Mouse (Mus musculus): Measurements from ENCODE around the gene Kremen1. TPM values are rescaled to one million over a fixed set of nuclear protein-coding genes. Genes with fewer than 3 reads are reported as not detected.

Gene Kremen1
- polyA plus RNA-seq, 1 experiment from 2014 or later, result 16.3 TPM

DNA sequence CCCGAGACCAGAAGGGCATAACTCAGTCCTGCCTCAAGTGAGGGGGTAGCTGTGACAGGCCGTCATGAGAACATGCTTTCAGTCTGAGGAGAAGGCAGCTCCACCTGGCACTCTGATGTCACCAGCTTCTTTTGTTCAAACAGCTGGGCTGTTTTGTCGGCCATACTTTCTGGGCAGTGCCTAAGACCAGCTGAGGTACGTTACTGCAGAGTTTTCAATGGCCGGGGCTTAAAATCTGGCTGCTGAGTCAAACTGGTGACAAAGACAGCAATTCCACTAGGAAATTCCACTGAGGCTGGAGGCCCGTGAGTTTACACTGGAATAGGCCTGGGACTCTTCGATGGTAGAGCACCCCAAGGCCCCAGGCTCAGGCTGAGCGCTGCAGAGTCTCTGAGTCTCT is 84.7 kb downstream of the Kremen1 start:
- Histone ChIP-seq H3K27me3 (ENCODE audit: control insufficient read depth, insufficient read depth, low read length) (no peaks in the 10 kb centered on the region), H3K36me3 (ENCODE audit: control insufficient read depth, insufficient read depth, low read length) (no peaks in the 10 kb centered on the region), H3K27ac (ENCODE audit: low read depth, low read length) (no peak overlapping the region), H3K4me3 (ENCODE audit: low read depth, low read length) (no peak overlapping the region), H3K4me1 (ENCODE audit: control insufficient read depth, insufficient read depth, low read length) (peaks cover 3% of the 10 kb centered on the region), H3K4me2 (no peak overlapping the region), H3K9ac (ENCODE audit: low read depth, low read length) (no peak overlapping the region), H3K9me3 (replicated peaks; ENCODE audit: control insufficient read depth, low read length) (no peaks in the 10 kb centered on the region)
- no peak for ATAC-seq (replicated peaks; ENCODE audit: insufficient number of reproducible peaks, low FRiP score, low TSS enrichment)
- WGBS (ENCODE audit: insufficient replicate concordance), result 67% methylated on average over 8 of the region's 8 CpGs

DNA sequence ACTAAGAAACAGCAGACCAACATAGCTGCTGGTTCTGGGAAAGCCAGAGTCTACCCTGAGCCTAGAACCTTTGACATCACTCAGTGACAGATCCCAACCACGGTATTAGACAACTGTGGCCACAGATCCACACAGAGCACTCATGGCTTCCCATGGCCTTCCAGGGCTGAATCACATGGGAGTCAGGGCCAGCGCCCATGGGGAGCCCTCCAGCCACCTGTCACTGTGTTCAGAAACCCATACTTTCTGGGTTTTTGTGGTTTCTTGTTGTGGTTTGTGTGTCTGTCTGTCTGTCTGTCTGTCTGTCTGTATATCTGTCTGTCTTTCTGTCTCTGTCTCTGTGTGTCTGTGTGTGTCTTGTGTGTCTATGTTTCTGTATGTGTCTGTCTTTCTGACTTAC is 85.5 kb downstream of the Kremen1 start:
- ATAC-seq (replicated peaks; ENCODE audit: insufficient number of reproducible peaks, low FRiP score, low TSS enrichment), result no peak
- Histone ChIP-seq H3K9me3 (replicated peaks; ENCODE audit: control insufficient read depth, low read length) (no peaks in the 10 kb centered on the region), H3K36me3 (ENCODE audit: control insufficient read depth, insufficient read depth, low read length) (no peaks in the 10 kb centered on the region), H3K27ac (ENCODE audit: low read depth, low read length) (no peak overlapping the region), H3K4me3 (ENCODE audit: low read depth, low read length) (no peak overlapping the region), H3K4me1 (ENCODE audit: control insufficient read depth, insufficient read depth, low read length) (peaks cover 3% of the 10 kb centered on the region), H3K27me3 (ENCODE audit: control insufficient read depth, insufficient read depth, low read length) (no peaks in the 10 kb centered on the region), H3K9ac (ENCODE audit: low read depth, low read length) (no peak overlapping the region), H3K4me2 (no peak overlapping the region)
- 80% methylated on average over 2 of the region's 2 CpGs for WGBS (ENCODE audit: insufficient replicate concordance)

GRCm38 (mm10) chr11:5175141-5175540 is 86.2 kb downstream of the Kremen1 start:
- H3K27ac ChIP-seq (ENCODE audit: low read depth, low read length), result no peak overlapping the region
- no peaks in the 10 kb centered on the region for H3K9me3 ChIP-seq (replicated peaks; ENCODE audit: control insufficient read depth, low read length)
- H3K4me1 ChIP-seq (ENCODE audit: control insufficient read depth, insufficient read depth, low read length), result peaks cover 3% of the 10 kb centered on the region
- no peaks in the 10 kb centered on the region for H3K36me3 ChIP-seq (ENCODE audit: control insufficient read depth, insufficient read depth, low read length)
- 86% methylated on average over 7 of the region's 7 CpGs for WGBS (ENCODE audit: insufficient replicate concordance)
- no peak overlapping the region for H3K4me2 ChIP-seq
- ATAC-seq (replicated peaks; ENCODE audit: insufficient number of reproducible peaks, low FRiP score, low TSS enrichment), result no peak
- no peaks in the 10 kb centered on the region for H3K27me3 ChIP-seq (ENCODE audit: control insufficient read depth, insufficient read depth, low read length)
- no peak overlapping the region for H3K9ac ChIP-seq (ENCODE audit: low read depth, low read length)
- H3K4me3 ChIP-seq (ENCODE audit: low read depth, low read length), result no peak overlapping the region

GRCm38 (mm10) chr11:5172861-5173260 is 88.5 kb downstream of the Kremen1 start:
- H3K4me3 ChIP-seq (ENCODE audit: low read depth, low read length), result no peak overlapping the region
- no peak overlapping the region for H3K9ac ChIP-seq (ENCODE audit: low read depth, low read length)
- H3K9me3 ChIP-seq (replicated peaks; ENCODE audit: control insufficient read depth, low read length), result no peaks in the 10 kb centered on the region
- whole genome bisulfite sequencing (ENCODE audit: insufficient replicate concordance), result 36% methylated on average over 3 of the region's 3 CpGs
- H3K27me3 ChIP-seq (ENCODE audit: control insufficient read depth, insufficient read depth, low read length), result no peaks in the 10 kb centered on the region
- H3K36me3 ChIP-seq (ENCODE audit: control insufficient read depth, insufficient read depth, low read length), result no peaks in the 10 kb centered on the region
- H3K4me1 ChIP-seq (ENCODE audit: control insufficient read depth, insufficient read depth, low read length), result peaks cover 3% of the 10 kb centered on the region
- no peak overlapping the region for H3K27ac ChIP-seq (ENCODE audit: low read depth, low read length)
- no peak overlapping the region for H3K4me2 ChIP-seq
- no peak for ATAC-seq (replicated peaks; ENCODE audit: insufficient number of reproducible peaks, low FRiP score, low TSS enrichment)

GRCm38 (mm10) chr11:5167311-5167710 is 94.0 kb downstream of the Kremen1 start:
- H3K9me3 ChIP-seq (replicated peaks; ENCODE audit: control insufficient read depth, low read length), result no peaks in the 10 kb centered on the region
- no peak overlapping the region for H3K27ac ChIP-seq (ENCODE audit: low read depth, low read length)
- H3K27me3 ChIP-seq (ENCODE audit: control insufficient read depth, insufficient read depth, low read length), result no peaks in the 10 kb centered on the region
- H3K4me3 ChIP-seq (ENCODE audit: low read depth, low read length), result no peak overlapping the region
- H3K36me3 ChIP-seq (ENCODE audit: control insufficient read depth, insufficient read depth, low read length), result no peaks in the 10 kb centered on the region
- no peak for ATAC-seq (replicated peaks; ENCODE audit: insufficient number of reproducible peaks, low FRiP score, low TSS enrichment)
- no peak overlapping the region for H3K4me2 ChIP-seq
- H3K9ac ChIP-seq (ENCODE audit: low read depth, low read length), result no peak overlapping the region
- peaks cover 21% of the 10 kb centered on the region for H3K4me1 ChIP-seq (ENCODE audit: control insufficient read depth, insufficient read depth, low read length)
- WGBS (ENCODE audit: insufficient replicate concordance), result 78% methylated on average over 9 of the region's 9 CpGs

- peaks cover 21% of the 10 kb centered on the region for H3K4me1 ChIP-seq (ENCODE audit: control insufficient read depth, insufficient read depth, low read length)
- WGBS (ENCODE audit: insufficient replicate concordance), result 14% methylated on average over 8 of the region's 8 CpGs
Observed at GRCm38 (mm10) chr11:5165471-5165916, 95.9 kb downstream of the Kremen1 start.

DNA sequence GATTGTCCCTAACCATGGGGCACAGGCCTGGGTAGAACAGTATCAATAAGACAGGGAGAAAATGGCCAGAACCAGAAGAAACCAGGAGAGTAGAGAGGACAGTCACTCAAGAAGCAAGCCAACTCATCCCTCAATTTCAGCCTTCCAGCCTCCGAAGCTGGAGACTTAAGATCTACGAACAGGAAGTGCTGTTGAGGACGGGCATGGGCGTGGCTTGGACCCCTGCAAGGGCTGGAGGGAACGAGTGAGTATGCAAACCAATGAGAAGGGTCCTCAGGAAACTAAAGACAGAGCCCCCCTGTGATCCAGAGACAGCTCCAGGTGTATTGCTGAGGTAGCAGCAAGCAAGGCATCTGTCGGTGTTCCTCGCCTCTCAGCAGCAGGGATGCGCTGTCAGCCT is 97.0 kb downstream of the Kremen1 start:
- ATAC-seq (replicated peaks; ENCODE audit: insufficient number of reproducible peaks, low FRiP score, low TSS enrichment), result no peak
- H3K4me1 ChIP-seq (ENCODE audit: control insufficient read depth, insufficient read depth, low read length), result peaks cover 21% of the 10 kb centered on the region
- H3K9ac ChIP-seq (ENCODE audit: low read depth, low read length), result no peak overlapping the region
- H3K27ac ChIP-seq (ENCODE audit: low read depth, low read length), result no peak overlapping the region
- no peaks in the 10 kb centered on the region for H3K36me3 ChIP-seq (ENCODE audit: control insufficient read depth, insufficient read depth, low read length)
- 0 out of 2 replicates have a peak, but pooled peaks cover 2% of the 10 kb centered on the region for H3K9me3 ChIP-seq (replicated peaks; ENCODE audit: control insufficient read depth, low read length)
- no peak overlapping the region for H3K4me3 ChIP-seq (ENCODE audit: low read depth, low read length)
- no peak overlapping the region for H3K4me2 ChIP-seq
- H3K27me3 ChIP-seq (ENCODE audit: control insufficient read depth, insufficient read depth, low read length), result no peaks in the 10 kb centered on the region
- WGBS (ENCODE audit: insufficient replicate concordance), result 29% methylated on average over 8 of the region's 8 CpGs

More at GRCm38 (mm10) chr11:5165471-5165916, 95.9 kb downstream of the Kremen1 start:
- Histone ChIP-seq H3K27ac (ENCODE audit: low read depth, low read length) (peak overlapping the region; percentile 75), H3K4me3 (ENCODE audit: low read depth, low read length) (no peak overlapping the region), H3K36me3 (ENCODE audit: control insufficient read depth, insufficient read depth, low read length) (no peaks in the 10 kb centered on the region), H3K4me2 (no peak overlapping the region), H3K9ac (ENCODE audit: low read depth, low read length) (0 out of 2 replicates have a peak overlapping the region, but pooled peaks have one; percentile 6), H3K27me3 (ENCODE audit: control insufficient read depth, insufficient read depth, low read length) (no peaks in the 10 kb centered on the region), H3K9me3 (replicated peaks; ENCODE audit: control insufficient read depth, low read length) (0 out of 2 replicates have a peak, but pooled peaks cover 2% of the 10 kb centered on the region)
- peak; percentile 74 for ATAC-seq (replicated peaks; ENCODE audit: insufficient number of reproducible peaks, low FRiP score, low TSS enrichment)

GRCm38 (mm10) chr11:5163421-5163820 is 97.9 kb downstream of the Kremen1 start:
- Histone ChIP-seq H3K4me2 (no peak overlapping the region), H3K27ac (ENCODE audit: low read depth, low read length) (no peak overlapping the region), H3K9me3 (replicated peaks; ENCODE audit: control insufficient read depth, low read length) (0 out of 2 replicates have a peak, but pooled peaks cover 2% of the 10 kb centered on the region), H3K4me1 (ENCODE audit: control insufficient read depth, insufficient read depth, low read length) (peaks cover 21% of the 10 kb centered on the region), H3K9ac (ENCODE audit: low read depth, low read length) (no peak overlapping the region), H3K36me3 (ENCODE audit: control insufficient read depth, insufficient read depth, low read length) (no peaks in the 10 kb centered on the region), H3K27me3 (ENCODE audit: control insufficient read depth, insufficient read depth, low read length) (no peaks in the 10 kb centered on the region), H3K4me3 (ENCODE audit: low read depth, low read length) (no peak overlapping the region)
- ATAC-seq (replicated peaks; ENCODE audit: insufficient number of reproducible peaks, low FRiP score, low TSS enrichment), result no peak
- 72% methylated on average over 8 of the region's 8 CpGs for WGBS (ENCODE audit: insufficient replicate concordance)

GRCm38 (mm10) chr11:5160722-5161485 is 100.5 kb downstream of the Kremen1 start:
- Histone ChIP-seq H3K27ac (ENCODE audit: low read depth, low read length) (no peak overlapping the region), H3K4me1 (ENCODE audit: control insufficient read depth, insufficient read depth, low read length) (peaks cover 16% of the 10 kb centered on the region), H3K4me3 (ENCODE audit: low read depth, low read length) (no peak overlapping the region), H3K9ac (ENCODE audit: low read depth, low read length) (no peak overlapping the region), H3K36me3 (ENCODE audit: control insufficient read depth, insufficient read depth, low read length) (no peaks in the 10 kb centered on the region), H3K4me2 (no peak overlapping the region), H3K9me3 (replicated peaks; ENCODE audit: control insufficient read depth, low read length) (0 out of 2 replicates have a peak, but pooled peaks cover 2% of the 10 kb centered on the region), H3K27me3 (ENCODE audit: control insufficient read depth, insufficient read depth, low read length) (no peaks in the 10 kb centered on the region)
- no peak for ATAC-seq (replicated peaks; ENCODE audit: insufficient number of reproducible peaks, low FRiP score, low TSS enrichment)
- WGBS (ENCODE audit: insufficient replicate concordance), result 72% methylated on average over 17 of the region's 17 CpGs

Data from heart, embryonic 11.5 days (tissue).